Mouse (Mus musculus) limb, embryonic 12.5 days (tissue): ENCODE measurements at regions not wholly inside any gene's neighbourhood (a gene's known extent, or its start where the extent isn't known, plus 50 kb on each side); places are given as distances from the start of the nearest gene placed in this dataset.
A peak's percentile ranks its signal among the peaks of the same experiment; 100 is the strongest.
"Not testable (repeated sequence)": the region's sequence is repeated elsewhere in the genome, so short reads cannot be mapped to it uniquely, and the experiment has no call there.

Experiments
- ATAC-seq: fragments of 200-750 bp; cut with Nextera tagmentation; 2 replicates; pipeline ENCODE4 v1.8.0; 2017; ENCODE audit warnings: low read depth, moderate TSS enrichment; ENCODE audit not compliant: insufficient number of reproducible peaks, insufficient read depth, low FRiP score, low TSS enrichment
- H3K27ac ChIP-seq: fragments of 300-500 bp; sonication (generic); 2 replicates; pipeline ENCODE4 v1.5.1; 2016; ENCODE audit warnings: mild to moderate bottlenecking, moderate library complexity
- H3K27me3 ChIP-seq: fragments of 300-500 bp; sonication (generic); 2 replicates; pipeline ENCODE4 v1.6.1; 2016; ENCODE audit warnings: mild to moderate bottlenecking, moderate library complexity
- H3K36me3 ChIP-seq: fragments of 300-500 bp; sonication (generic); 2 replicates; pipeline ENCODE4 v1.6.1; 2016; ENCODE audit warnings: mild to moderate bottlenecking, moderate library complexity
- H3K4me1 ChIP-seq: fragments of 300-500 bp; sonication (generic); replicated peaks from 2 replicates; pipeline ENCODE4 v1.6.1; 2016
- H3K4me2 ChIP-seq: fragments of 300-500 bp; sonication (generic); 2 replicates; pipeline ENCODE4 v1.6.1; 2016; ENCODE audit warnings: mild to moderate bottlenecking, moderate library complexity
- H3K4me3 ChIP-seq: fragments of 300-500 bp; sonication (generic); replicated peaks from 2 replicates; pipeline ENCODE4 v1.5.1; 2016; ENCODE audit warnings: mild to moderate bottlenecking
- H3K9ac ChIP-seq: fragments of 300-500 bp; sonication (generic); replicated peaks from 2 replicates; pipeline ENCODE4 v1.6.1; 2016; ENCODE audit warnings: mild to moderate bottlenecking, moderate library complexity
- H3K9me3 ChIP-seq: fragments of 300-500 bp; sonication (generic); 2 replicates; pipeline ENCODE4 v1.6.1; 2016; ENCODE audit warnings: mild to moderate bottlenecking, moderate library complexity
- WGBS: fragments of 180-500 bp; shearing (Covaris S2); methylation state at CpG from one replicate; pipeline ENCODE4 v1.1.7; 2016; 5-methylcytosine and 5-hydroxymethylcytosine counted together

GRCm38 (mm10) chr12:65424506-65424905 lies 199.2 kb downstream of the Wdr20rt start:
- Histone ChIP-seq H3K9me3 (no peaks in the 10 kb centered on the region), H3K36me3 (no peaks in the 10 kb centered on the region), H3K4me3 (no peak overlapping the region), H3K27ac (no peak overlapping the region), H3K27me3 (no peaks in the 10 kb centered on the region), H3K4me2 (no peak overlapping the region), H3K9ac (no peak overlapping the region), H3K4me1 (0 out of 2 replicates have a peak, but pooled peaks cover 4% of the 10 kb centered on the region)
- WGBS = 90% methylated on average over 2 of the region's 2 CpGs
- ATAC-seq = no peak

GRCm38 (mm10) chr12:65425440-65425839 lies 200.1 kb downstream of the Wdr20rt start:
- H3K4me3 ChIP-seq = no peak overlapping the region
- 95% methylated on average over 2 of the region's 2 CpGs for WGBS
- H3K4me2 ChIP-seq = no peak overlapping the region
- no peaks in the 10 kb centered on the region for H3K36me3 ChIP-seq
- H3K27me3 ChIP-seq = no peaks in the 10 kb centered on the region
- H3K9ac ChIP-seq = no peak overlapping the region
- no peaks in the 10 kb centered on the region for H3K9me3 ChIP-seq
- 0 out of 2 replicates have a peak, but pooled peaks cover 4% of the 10 kb centered on the region for H3K4me1 ChIP-seq
- no peak for ATAC-seq
- no peak overlapping the region for H3K27ac ChIP-seq

GRCm38 (mm10) chr12:65426884-65427283 lies 201.6 kb downstream of the Wdr20rt start:
- Histone ChIP-seq H3K9me3 (no peaks in the 10 kb centered on the region), H3K4me2 (no peak overlapping the region), H3K4me3 (no peak overlapping the region), H3K4me1 (0 out of 2 replicates have a peak, but pooled peaks cover 4% of the 10 kb centered on the region), H3K36me3 (no peaks in the 10 kb centered on the region), H3K27me3 (no peaks in the 10 kb centered on the region), H3K9ac (no peak overlapping the region), H3K27ac (no peak overlapping the region; the same call in 1 of the 2 replicates)
- ATAC-seq = no peak
- 93% methylated on average over 11 of the region's 11 CpGs for WGBS

- WGBS = 34% methylated on average over 23 of the region's 23 CpGs
- Histone ChIP-seq H3K4me1 (0 out of 2 replicates have a peak, but pooled peaks cover 4% of the 10 kb centered on the region), H3K4me3 (0 out of 2 replicates have a peak overlapping the region, but pooled peaks have one; percentile 7), H3K36me3 (no peaks in the 10 kb centered on the region), H3K27me3 (no peaks in the 10 kb centered on the region), H3K27ac (no peak overlapping the region), H3K4me2 (peak overlapping the region; percentile 43), H3K9me3 (no peaks in the 10 kb centered on the region), H3K9ac (no peak overlapping the region)
- no peak; the same call in 1 of the 2 replicates for ATAC-seq
Observed at GRCm38 (mm10) chr12:65428214-65428981, 203.1 kb downstream of the Wdr20rt start.

GRCm38 (mm10) chr12:65450845-65451244 lies 225.5 kb downstream of the Wdr20rt start:
- Histone ChIP-seq H3K9ac (no peak overlapping the region), H3K36me3 (no peaks in the 10 kb centered on the region), H3K27me3 (no peaks in the 10 kb centered on the region), H3K4me1 (no peaks in the 10 kb centered on the region), H3K4me2 (no peak overlapping the region), H3K4me3 (no peak overlapping the region), H3K9me3 (no peaks in the 10 kb centered on the region), H3K27ac (no peak overlapping the region)
- 80% methylated on average over 4 of the region's 4 CpGs for WGBS
- ATAC-seq = no peak

GRCm38 (mm10) chr12:65455683-65456082 lies 230.4 kb downstream of the Wdr20rt start:
- Histone ChIP-seq H3K27ac (no peak overlapping the region), H3K36me3 (no peaks in the 10 kb centered on the region), H3K9me3 (no peaks in the 10 kb centered on the region), H3K4me3 (no peak overlapping the region), H3K4me1 (no peaks in the 10 kb centered on the region), H3K27me3 (no peaks in the 10 kb centered on the region), H3K9ac (no peak overlapping the region), H3K4me2 (no peak overlapping the region)
- ATAC-seq = no peak
- WGBS = 93% methylated on average over 3 of the region's 3 CpGs

- no peak overlapping the region for H3K4me3 ChIP-seq
- no peak for ATAC-seq
- WGBS = 79% methylated on average over 3 of the region's 3 CpGs
Observed at GRCm38 (mm10) chr12:65456956-65457355, 231.6 kb downstream of the Wdr20rt start.

GRCm38 (mm10) chr12:65464246-65464645 lies 238.9 kb downstream of the Wdr20rt start:
- Histone ChIP-seq H3K4me3 (no peak overlapping the region), H3K9ac (no peak overlapping the region), H3K9me3 (no peaks in the 10 kb centered on the region), H3K27ac (no peak overlapping the region), H3K27me3 (no peaks in the 10 kb centered on the region), H3K4me1 (no peaks in the 10 kb centered on the region), H3K4me2 (no peak overlapping the region), H3K36me3 (no peaks in the 10 kb centered on the region)
- ATAC-seq = no peak
- 67% methylated on average over 2 of the region's 2 CpGs for WGBS

More at GRCm38 (mm10) chr12:65456956-65457355, 231.6 kb downstream of the Wdr20rt start:
- Histone ChIP-seq H3K4me1 (no peaks in the 10 kb centered on the region), H3K27ac (no peak overlapping the region), H3K4me2 (no peak overlapping the region), H3K9me3 (no peaks in the 10 kb centered on the region), H3K9ac (no peak overlapping the region), H3K36me3 (no peaks in the 10 kb centered on the region), H3K27me3 (no peaks in the 10 kb centered on the region)

GRCm38 (mm10) chr12:65478674-65479073 lies 253.4 kb downstream of the Wdr20rt start:
- not testable (repeated sequence) for H3K9me3 ChIP-seq, H3K4me2 ChIP-seq
- 38% methylated on average over 9 of the region's 9 CpGs for WGBS

GRCm38 (mm10) chr12:65480829-65481228 lies 255.5 kb downstream of the Wdr20rt start:
- H3K9me3 ChIP-seq = no peaks in the 10 kb centered on the region
- H3K36me3 ChIP-seq = no peaks in the 10 kb centered on the region
- H3K4me1 ChIP-seq = no peaks in the 10 kb centered on the region
- H3K27me3 ChIP-seq = no peaks in the 10 kb centered on the region
- 62% methylated on average over 4 of the region's 4 CpGs for WGBS
- no peak overlapping the region for H3K27ac ChIP-seq
- H3K9ac ChIP-seq = no peak overlapping the region
- H3K4me3 ChIP-seq = no peak overlapping the region
- H3K4me2 ChIP-seq = no peak overlapping the region
- ATAC-seq = no peak

More at GRCm38 (mm10) chr12:65478674-65479073, 253.4 kb downstream of the Wdr20rt start:
- not testable (repeated sequence) for H3K4me3 ChIP-seq, ATAC-seq, H3K4me1 ChIP-seq, H3K36me3 ChIP-seq, H3K9ac ChIP-seq, H3K27ac ChIP-seq, H3K27me3 ChIP-seq

- Histone ChIP-seq H3K4me2 (no peak overlapping the region), H3K9ac (no peak overlapping the region), H3K36me3 (no peaks in the 10 kb centered on the region), H3K27me3 (no peaks in the 10 kb centered on the region), H3K4me1 (no peaks in the 10 kb centered on the region), H3K4me3 (no peak overlapping the region), H3K27ac (no peak overlapping the region), H3K9me3 (peaks cover 5% of the 10 kb centered on the region; the same call in 1 of the 2 replicates)
- no peak for ATAC-seq
- WGBS = 80% methylated on average over 2 of the region's 2 CpGs
Observed at GRCm38 (mm10) chr12:65491092-65491491, 265.8 kb downstream of the Wdr20rt start.
